Comparison of ENCODE assay signal across 18 mouse cellular contexts in the genomic region with DNA sequence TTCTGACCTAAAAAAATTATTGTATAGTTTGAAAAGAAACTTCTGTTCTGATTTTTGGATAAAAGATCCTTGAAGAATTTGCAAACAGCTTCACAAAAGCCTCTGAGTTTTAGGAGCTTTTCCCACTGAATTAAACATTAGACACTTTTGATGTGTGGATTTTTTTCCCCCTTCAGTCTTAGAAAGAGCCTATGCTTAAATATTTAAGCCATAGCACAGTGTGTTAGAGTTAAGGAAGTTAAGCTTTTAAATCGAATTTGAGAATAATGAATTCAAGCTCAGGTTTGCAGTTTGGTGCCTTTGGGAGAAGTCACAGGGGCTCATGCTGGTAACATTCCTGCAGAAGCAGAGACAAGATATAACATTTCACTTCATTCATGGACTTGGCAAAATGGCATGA.
"Had no signal": no experiment of that assay in that cellular context is flagged by ENCODE, and none has a peak within 500 bp of the region (broad histone marks: within the 10 kb centered on the region; RNA-seq: fewer than 3 reads in every experiment).

No protein-coding gene starts in this region.

- H3K9ac ChIP-seq: liver, embryonic 13.5 days; liver, embryonic 15.5 days; liver, postnatal 0 days; lung, embryonic 15.5 days; neural tube, embryonic 12.5 days; stomach, embryonic 15.5 days had no signal

- DNase-seq: liver, embryonic 13.5 days; liver, postnatal 0 days; lung, adult 2 months; lung, postnatal 14 days; lung, postnatal 36 days; midbrain, embryonic 14.5 days; right cerebral cortex, postnatal 14 days; thymus, adult 18-20 months; thymus, postnatal 14 days; thymus, postnatal 36 days had no signal

- H3K4me3 ChIP-seq: liver, embryonic 13.5 days; liver, embryonic 15.5 days; lung, embryonic 15.5 days; megakaryocyte, embryonic 14.5 days; neural tube, embryonic 12.5 days; stomach, embryonic 15.5 days had no signal

- H3K36me3 ChIP-seq: liver, embryonic 13.5 days; liver, embryonic 15.5 days; lung, embryonic 15.5 days; neural tube, embryonic 12.5 days; stomach, embryonic 15.5 days had no signal

- H3K9me3 ChIP-seq: liver, embryonic 13.5 days; liver, embryonic 15.5 days; lung, embryonic 15.5 days; megakaryocyte, embryonic 14.5 days; neural tube, embryonic 12.5 days; stomach, embryonic 15.5 days had no signal

- H3K27ac ChIP-seq: liver, embryonic 13.5 days; liver, embryonic 15.5 days; lung, embryonic 15.5 days; neural tube, embryonic 12.5 days; stomach, embryonic 15.5 days; stomach, postnatal 0 days had no signal

- H3K27me3 ChIP-seq: liver, embryonic 13.5 days; liver, embryonic 15.5 days; lung, embryonic 15.5 days; megakaryocyte, embryonic 14.5 days; neural tube, embryonic 12.5 days; stomach, embryonic 15.5 days had no signal

- H3K4me1 ChIP-seq: liver, embryonic 13.5 days; liver, embryonic 15.5 days; lung, embryonic 15.5 days; megakaryocyte, embryonic 14.5 days; neural tube, embryonic 12.5 days; stomach, embryonic 15.5 days had no signal

- H3K4me2 ChIP-seq: liver, embryonic 13.5 days; liver, embryonic 15.5 days; lung, embryonic 15.5 days; midbrain, embryonic 11.5 days; neural tube, embryonic 12.5 days; stomach, embryonic 15.5 days had no signal

- ATAC-seq: liver, postnatal 0 days; lung, postnatal 0 days had no signal
